Mouse (Mus musculus): ENCODE data around the gene Ccnb1. TPM values are rescaled to one million over a fixed set of nuclear protein-coding genes. Genes with fewer than 3 reads are reported as not detected.

The Ccnb1 gene
- 1.1 TPM for total RNA-seq (2023)

GRCm38 (mm10) chr13:100786414-100786867, at the start of gene Ccnb1:
TSS of gene Ccnb1 (minus strand) at chr13:100786570.

GRCm38 (mm10) chr13:100832741-100833639, 46.6 kb upstream of the Ccnb1 start, which contains the start of gene Slc30a5:
TSS of gene Slc30a5 (minus strand) at chr13:100833427.

GRCm38 (mm10) chr13:100775252-100776055, 10.9 kb downstream of the Ccnb1 start, which contains the start of gene Cenph:
TSS of gene Cenph (minus strand) at chr13:100775899.

GRCm38 (mm10) chr13:100744036-100744744, 42.2 kb downstream of the Ccnb1 start, which contains the start of gene Mrps36:
TSS of gene Mrps36 (minus strand) at chr13:100744659.

GRCm38 (mm10) chr13:100730861-100731176, 55.6 kb downstream of the Ccnb1 start, which contains the start of gene Cdk7:
TSS of gene Cdk7 (minus strand) at chr13:100730939.

Other genes with a start within 250 kb of the Ccnb1 start
- gene Ocln, start 233.9 kb downstream of the Ccnb1 start, total RNA-seq (2023) = not detected
- gene Marveld2, start 169.6 kb downstream of the Ccnb1 start, total RNA-seq (2023) = 2.9 TPM
- 46.1 TPM for gene Ak6, start 135.6 kb downstream of the Ccnb1 start, total RNA-seq (2023)
- 22.8 TPM for gene Rad17, start 135.5 kb downstream of the Ccnb1 start, total RNA-seq (2023)
- gene Taf9, start 135.0 kb downstream of the Ccnb1 start, total RNA-seq (2023) = 16.7 TPM
- gene Ccdc125, start 116.9 kb downstream of the Ccnb1 start, total RNA-seq (2023) = 14.5 TPM
- 33.9 TPM for gene Cdk7, start 55.6 kb downstream of the Ccnb1 start, total RNA-seq (2023)
- 31.5 TPM for gene Mrps36, start 41.9 kb downstream of the Ccnb1 start, total RNA-seq (2023)
- 1.1 TPM for gene Cenph, start 10.7 kb downstream of the Ccnb1 start, total RNA-seq (2023)
- 45.0 TPM for gene Slc30a5, start 46.9 kb upstream of the Ccnb1 start, total RNA-seq (2023)